Mouse (Mus musculus) retina, adult 2 months (tissue): ENCODE results near the gene Gtsf2.

Source experiments
- DNase-seq: peaks from one replicate; pipeline ENCODE4 v3.0.0-alpha.2; 2012; ENCODE audit warnings: low read depth, low spot score

The Gtsf2 gene

DNA sequence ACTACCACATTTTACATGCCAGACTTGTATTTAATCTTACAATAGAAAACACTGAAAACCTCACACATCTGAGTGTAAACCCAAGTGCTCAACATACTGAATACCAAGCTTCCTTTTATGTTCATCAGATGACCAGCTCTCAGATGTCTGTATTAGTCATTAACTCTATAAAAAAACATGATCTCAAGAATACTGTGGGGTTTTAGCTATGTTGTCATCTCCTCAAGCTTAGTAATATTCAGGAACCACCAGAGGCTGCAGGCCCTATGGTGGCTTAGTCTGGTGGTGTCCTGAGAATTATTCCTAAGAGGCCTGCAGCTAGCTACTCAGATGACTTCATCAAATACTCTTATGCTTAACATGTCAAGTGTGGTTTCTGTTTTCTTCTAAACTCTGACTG is 54.7 kb downstream of the Gtsf2 start:
- DNase-seq = no peak
